Mouse (Mus musculus): Measurements from ENCODE around the gene Chd5. TPM values are rescaled to one million over a fixed set of nuclear protein-coding genes. Genes with fewer than 3 reads are reported as not detected.

The Chd5 gene
- total RNA-seq, 2 experiments from 2014 or later = 0.09 TPM; not detected in 1

DNA sequence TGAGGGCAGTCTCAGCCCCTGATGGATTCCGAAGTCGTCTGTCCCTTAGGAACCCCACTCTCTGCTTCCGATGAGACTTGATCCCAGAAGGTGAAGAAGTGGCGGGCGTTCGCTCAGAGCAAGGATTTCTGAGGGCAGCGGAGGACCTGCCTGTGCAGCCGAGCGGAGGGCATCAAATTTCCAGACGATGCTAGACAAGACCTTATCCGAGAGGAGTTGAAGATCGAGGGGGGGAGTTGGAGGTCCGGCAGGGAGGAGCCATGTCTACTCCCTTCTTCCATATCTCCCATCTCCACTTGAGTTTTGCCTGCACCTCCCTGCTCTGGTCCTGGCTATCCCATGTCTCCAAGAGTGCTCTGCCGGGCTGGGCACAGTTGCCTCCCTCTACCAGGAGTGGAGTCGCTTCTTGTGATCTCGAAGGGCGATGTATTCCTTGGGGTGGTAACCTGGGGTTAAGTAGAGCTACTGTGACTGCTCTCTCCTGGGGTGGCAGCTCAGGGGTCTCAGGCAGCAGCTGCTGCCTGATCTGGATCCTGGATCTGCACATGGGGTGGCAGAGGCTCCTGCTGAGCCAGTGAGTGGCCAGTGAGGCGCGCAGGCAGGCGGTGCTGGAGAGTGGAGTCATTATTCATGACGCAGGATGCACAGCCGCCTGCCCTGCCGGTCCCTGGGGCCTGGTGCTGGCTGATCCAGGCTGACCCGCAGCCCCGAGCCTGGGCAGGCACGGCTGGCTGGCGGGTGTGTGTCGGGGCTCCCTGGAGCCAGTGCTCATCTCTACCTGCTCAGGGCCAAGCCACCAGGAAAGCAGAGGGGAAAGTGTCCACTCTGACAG lies 80.0 kb downstream of the Chd5 start:
- no peak for ATAC-seq (replicated peaks; ENCODE audit: low FRiP score, poor library complexity, severe bottlenecking)

DNA sequence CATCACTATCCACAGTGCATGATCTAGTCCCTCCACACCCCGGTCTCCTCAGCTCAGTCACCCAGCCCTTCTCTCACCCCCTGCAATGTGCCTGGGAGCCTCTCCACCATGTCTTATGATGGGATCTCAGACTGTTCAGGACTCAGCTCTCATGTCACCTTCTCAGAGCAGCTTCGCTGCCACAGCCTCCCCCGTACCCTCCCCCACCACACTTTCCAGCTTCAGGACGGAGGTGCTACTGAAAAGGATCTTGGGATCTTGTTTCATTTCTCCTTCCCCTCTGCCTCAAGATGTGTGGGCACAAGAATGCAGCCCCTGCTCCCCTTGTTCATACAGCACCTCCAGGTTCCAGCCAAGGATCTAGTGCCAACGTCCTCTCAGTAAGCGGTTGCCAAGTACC lies 85.1 kb downstream of the Chd5 start:
- no peak for ATAC-seq (replicated peaks; ENCODE audit: low FRiP score, poor library complexity, severe bottlenecking)

DNA sequence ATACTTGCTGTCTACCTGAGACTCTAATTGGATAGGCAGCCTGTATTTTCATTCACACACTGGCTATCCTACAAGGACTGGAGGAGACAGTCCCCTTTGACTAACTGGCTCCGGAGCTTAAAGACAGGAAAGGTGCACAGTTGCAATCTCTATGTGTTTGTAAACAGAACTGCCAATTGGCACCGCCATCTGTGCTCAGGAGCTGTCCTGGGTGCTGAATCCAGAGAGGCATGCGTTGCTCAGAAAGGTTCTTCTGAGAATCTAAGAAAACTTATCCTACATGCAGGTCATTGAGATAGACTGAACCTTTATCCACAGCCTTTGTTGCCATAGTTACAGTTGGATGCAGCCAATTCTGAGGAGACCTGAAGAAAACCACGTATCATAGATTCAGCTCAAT lies 85.9 kb downstream of the Chd5 start:
- ATAC-seq (replicated peaks; ENCODE audit: low FRiP score, poor library complexity, severe bottlenecking) = no peak

GRCm38 (mm10) chr4:152424922-152425321 lies 86.5 kb downstream of the Chd5 start:
- no peak for ATAC-seq (replicated peaks; ENCODE audit: low FRiP score, poor library complexity, severe bottlenecking)

GRCm38 (mm10) chr4:152428259-152428658 lies 89.8 kb downstream of the Chd5 start:
- ATAC-seq (replicated peaks; ENCODE audit: low FRiP score, poor library complexity, severe bottlenecking) = no peak

GRCm38 (mm10) chr4:152432308-152432707 lies 93.9 kb downstream of the Chd5 start:
- no peak for ATAC-seq (replicated peaks; ENCODE audit: low FRiP score, poor library complexity, severe bottlenecking)

- ATAC-seq (replicated peaks; ENCODE audit: low FRiP score, poor library complexity, severe bottlenecking) = peak; percentile 63; the same call in 1 of the 2 replicates
These were observed 96.4 kb downstream of the Chd5 start for GRCm38 (mm10) chr4:152434836-152435235.

DNA sequence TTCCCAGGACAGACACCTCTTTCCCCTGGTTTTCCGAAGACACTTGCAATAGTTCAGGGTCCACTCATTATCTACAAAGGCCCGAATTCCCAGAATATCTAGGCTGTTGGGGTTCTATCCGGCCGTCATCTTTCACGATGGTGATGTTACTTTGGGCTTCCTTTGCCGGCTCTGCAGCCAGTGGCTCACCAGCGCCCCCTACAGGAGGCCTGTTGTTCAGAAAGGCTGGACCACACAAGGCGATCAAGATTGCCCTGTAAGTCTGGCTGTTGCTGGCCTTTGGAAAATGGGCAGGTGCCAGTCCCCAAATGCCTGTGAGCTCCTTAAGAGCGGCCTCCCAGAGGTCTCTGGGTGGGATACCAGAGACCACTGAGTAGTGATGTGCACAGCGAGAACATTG lies 96.8 kb downstream of the Chd5 start:
- peak; percentile 61; the same call in 1 of the 2 replicates for ATAC-seq (replicated peaks; ENCODE audit: low FRiP score, poor library complexity, severe bottlenecking)

Other genes starting within 250 kb of the Chd5 start
- gene Tnfrsf25, start 222.7 kb upstream of the Chd5 start, total RNA-seq (2015; ENCODE audit: low replicate concordance) = not detected in 2 replicates
- not detected in 2 replicates for gene Tnfrsf25, start 222.7 kb upstream of the Chd5 start, total RNA-seq (2017; ENCODE audit: low replicate concordance)
- not detected in 2 replicates for gene Espn, start 186.3 kb upstream of the Chd5 start, total RNA-seq (2015; ENCODE audit: low replicate concordance)
- gene Espn, start 186.3 kb upstream of the Chd5 start, total RNA-seq (2017; ENCODE audit: low replicate concordance) = 0.34 and 0.42 TPM in 2 replicates
- gene Hes2, start 179.8 kb upstream of the Chd5 start, total RNA-seq (2015; ENCODE audit: low replicate concordance) = not detected in 2 replicates
- gene Hes2, start 179.8 kb upstream of the Chd5 start, total RNA-seq (2017; ENCODE audit: low replicate concordance) = not detected in 2 replicates
- 15.3 and 19.4 TPM in 2 replicates for gene Acot7, start 160.5 kb upstream of the Chd5 start, total RNA-seq (2015; ENCODE audit: low replicate concordance)
- 5.2 and 9.7 TPM in 2 replicates for gene Acot7, start 160.5 kb upstream of the Chd5 start, total RNA-seq (2017; ENCODE audit: low replicate concordance)
- gene Gpr153, start 64.4 kb upstream of the Chd5 start, total RNA-seq (2015; ENCODE audit: low replicate concordance) = not detected in 2 replicates
- 0.28 TPM in 1 of 2 replicates, not detected in the other for gene Gpr153, start 64.4 kb upstream of the Chd5 start, total RNA-seq (2017; ENCODE audit: low replicate concordance)
- not detected in 2 replicates for gene Hes3, start 47.0 kb upstream of the Chd5 start, total RNA-seq (2015; ENCODE audit: low replicate concordance)
- gene Hes3, start 47.0 kb upstream of the Chd5 start, total RNA-seq (2017; ENCODE audit: low replicate concordance) = not detected in 2 replicates
- gene Icmt, start 41.4 kb upstream of the Chd5 start, total RNA-seq (2015; ENCODE audit: low replicate concordance) = 3.7 and 6.5 TPM in 2 replicates
- gene Icmt, start 41.4 kb upstream of the Chd5 start, total RNA-seq (2017; ENCODE audit: low replicate concordance) = 4.6 and 5.8 TPM in 2 replicates
- gene Rnf207, start 19.7 kb upstream of the Chd5 start, total RNA-seq (2015; ENCODE audit: low replicate concordance) = 0.19 TPM in 1 of 2 replicates, not detected in the other
- gene Rnf207, start 19.7 kb upstream of the Chd5 start, total RNA-seq (2017; ENCODE audit: low replicate concordance) = not detected in 2 replicates
- 338 and 340 TPM in 2 replicates for gene Rpl22, start 12.9 kb upstream of the Chd5 start, total RNA-seq (2015; ENCODE audit: low replicate concordance)
- gene Rpl22, start 12.9 kb upstream of the Chd5 start, total RNA-seq (2017; ENCODE audit: low replicate concordance) = 322 and 331 TPM in 2 replicates
- gene Nphp4, start 138.1 kb downstream of the Chd5 start, total RNA-seq (2015; ENCODE audit: low replicate concordance) = not detected in 2 replicates
- 0.34 TPM in 1 of 2 replicates, not detected in the other for gene Nphp4, start 138.1 kb downstream of the Chd5 start, total RNA-seq (2017; ENCODE audit: low replicate concordance)
- gene Kcnab2, start 139.2 kb downstream of the Chd5 start, total RNA-seq (2015; ENCODE audit: low replicate concordance) = 9.2 and 13.6 TPM in 2 replicates
- 7.4 and 12.1 TPM in 2 replicates for gene Kcnab2, start 139.2 kb downstream of the Chd5 start, total RNA-seq (2017; ENCODE audit: low replicate concordance)